Mouse (Mus musculus): ENCODE data around the gene Gm8265. TPM values are rescaled to one million over a fixed set of nuclear protein-coding genes. Genes with fewer than 3 reads are reported as not detected.
"Not testable (repeated sequence)": the region's sequence is repeated elsewhere in the genome, so short reads cannot be mapped to it uniquely, and the experiment has no call there.

Gene Gm8265
- not detected for total RNA-seq (2021)

DNA sequence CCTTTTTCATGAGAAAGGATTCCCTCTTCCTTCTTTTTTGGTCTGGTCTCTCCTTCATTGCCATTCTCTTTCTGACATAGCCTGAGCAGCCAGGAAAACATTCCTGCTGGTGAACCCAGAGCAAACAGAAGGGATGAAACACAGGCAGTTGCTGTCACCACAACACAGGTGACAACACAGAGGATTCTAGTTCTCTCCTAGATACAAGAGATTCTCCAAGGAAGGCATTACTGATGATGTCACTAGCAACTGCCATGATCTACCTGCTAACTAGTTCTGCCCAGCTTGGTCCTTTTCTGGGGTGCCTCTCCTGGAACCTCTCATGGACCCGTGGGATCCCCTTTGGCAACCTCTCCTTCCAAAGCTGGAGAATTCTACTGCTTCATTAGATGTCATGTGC lies at the start of gene Gm8265:
TSS of gene Gm8265 (minus strand) at position 101 of the 400 bp plus-strand sequence.
- intact Hi-C loops (cut with DNase I); DNase-seq: not testable (repeated sequence)

Other genes with a start within 250 kb of the Gm8265 start
- not detected for gene Gm3500, start 244.0 kb downstream of the Gm8265 start, total RNA-seq (2021)
- under 1 TPM in 1 of 2 experiments, not detected in 1; 0.50 TPM for gene Gm3194, start 177.6 kb downstream of the Gm8265 start, total RNA-seq (2021)
- gene Gm8246, start 155.2 kb downstream of the Gm8265 start, total RNA-seq (2021), result not detected
- gene Gm3187, start 148.8 kb downstream of the Gm8265 start, total RNA-seq (2021), result not detected
- under 1 TPM; 0.17 to 0.35 TPM for gene Gm3488, start 131.4 kb downstream of the Gm8265 start, total RNA-seq (2021)
- gene Gm3532, start 94.5 kb downstream of the Gm8265 start, total RNA-seq (2021), result not detected
- not detected for gene Gm9603, start 54.4 kb upstream of the Gm8265 start, total RNA-seq (2021)
- gene Gm3373, start 108.5 kb upstream of the Gm8265 start, total RNA-seq (2021), result under 1 TPM; 0.19 to 0.27 TPM
- gene Gm3383, start 175.0 kb upstream of the Gm8265 start, total RNA-seq (2021), result under 1 TPM in 1 of 2 experiments, not detected in 1; 0.67 TPM
- gene Gm3424, start 197.3 kb upstream of the Gm8265 start, total RNA-seq (2021), result not detected
- under 1 TPM in 1 of 2 experiments, not detected in 1; 0.25 TPM for gene Gm8237, start 247.4 kb upstream of the Gm8265 start, total RNA-seq (2021)

Data from heart, postnatal 36 days (tissue).